Mouse (Mus musculus) left cerebral cortex, adult 18-20 months (tissue): ENCODE data around the gene Gan. TPM values are rescaled to one million over a fixed set of nuclear protein-coding genes. Genes with fewer than 3 reads are reported as not detected.

Source experiments
- DNase-seq, 2 experiments: peaks; one replicate each; pipeline ENCODE4 v3.0.0; 2021 to 2022; ENCODE audit warnings: low spot score in 2 of 2, mixed read lengths in 1 of 2
- total RNA-seq, 2 experiments: library from RNA; stranded (reverse); gene quantifications; 2 replicates each; pipeline ENCODE4 v1.2.3; 2021

Gene Gan
- total RNA-seq, 2 experiments from 2014 or later = 17.9 to 18.4 TPM

- DNase-seq = peak; percentile 33 to 48
These were observed 40.4 kb downstream of the Gan start for GRCm38 (mm10) chr8:117198141-117198935.

- no peak for DNase-seq
These were observed 41.7 kb downstream of the Gan start for GRCm38 (mm10) chr8:117199658-117200057.

- DNase-seq = no peak
These were observed 42.4 kb downstream of the Gan start for GRCm38 (mm10) chr8:117200346-117200745.

DNA sequence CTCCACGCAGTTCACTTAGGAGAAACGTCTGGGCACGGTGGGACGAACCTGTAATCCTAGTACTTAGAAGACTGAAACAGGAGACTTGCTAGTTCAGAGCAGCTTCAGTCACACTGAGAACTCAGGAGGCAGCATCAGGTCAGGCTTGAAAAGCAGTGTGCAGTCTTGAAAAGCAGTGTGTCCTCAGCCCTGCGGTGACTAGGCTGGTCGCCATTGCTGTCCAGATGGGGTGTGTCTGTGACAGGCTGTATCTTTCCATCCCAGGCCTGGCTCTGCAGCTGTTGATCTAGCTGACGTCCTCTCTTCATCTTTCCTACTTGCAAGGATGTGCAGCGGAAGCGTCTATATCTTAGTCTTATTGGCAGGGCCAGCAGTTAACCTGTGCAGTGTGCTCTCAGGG is 42.9 kb downstream of the Gan start:
- DNase-seq = no peak

GRCm38 (mm10) chr8:117201221-117202017 is 43.5 kb downstream of the Gan start:
- DNase-seq = no peak

- DNase-seq = no peak
These were observed 45.1 kb downstream of the Gan start for GRCm38 (mm10) chr8:117203085-117203484.

- no peak for DNase-seq
These were observed 47.9 kb downstream of the Gan start for GRCm38 (mm10) chr8:117205884-117206283.

- no peak for DNase-seq
These were observed 48.7 kb downstream of the Gan start for GRCm38 (mm10) chr8:117206636-117207035.

DNA sequence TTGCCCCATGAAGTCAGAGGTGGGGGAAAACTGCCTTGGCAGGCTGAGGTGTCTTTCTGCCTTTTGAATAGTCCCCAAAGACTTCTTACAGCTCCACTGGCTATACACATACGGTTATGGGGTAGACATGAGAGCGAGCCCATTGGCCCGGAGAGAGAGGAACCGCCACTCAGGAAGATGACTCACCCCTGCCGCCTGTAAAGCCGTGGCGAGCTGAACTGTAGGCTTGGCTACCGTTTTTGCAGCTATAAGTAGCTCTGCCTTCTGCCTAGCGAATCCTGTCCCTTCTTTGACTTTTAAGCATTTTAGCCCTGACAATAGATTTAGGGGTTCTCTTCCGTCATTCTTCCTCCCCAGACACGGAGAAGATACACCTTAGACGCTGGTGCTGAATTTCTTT is 51.2 kb downstream of the Gan start:
- DNase-seq = no peak

DNA sequence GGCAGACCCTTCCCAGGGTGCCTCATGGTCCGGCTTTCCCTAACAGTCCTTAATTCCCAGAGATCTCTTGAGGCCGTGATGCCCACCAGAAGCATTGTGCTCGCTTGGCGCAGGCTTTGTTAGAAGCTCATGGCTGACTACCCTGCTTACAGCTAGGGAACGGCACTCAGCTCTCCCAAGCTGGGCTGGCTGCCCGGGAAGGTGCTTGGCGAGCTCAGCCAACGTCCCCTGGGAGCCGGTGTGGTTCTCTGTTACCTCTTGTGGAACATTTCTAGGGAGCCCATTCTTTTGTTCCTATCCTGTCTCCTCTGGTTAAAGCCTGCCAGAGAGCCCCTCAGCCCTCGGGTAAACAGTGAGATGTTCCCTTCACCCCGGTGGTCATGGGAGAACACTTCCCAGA is 54.2 kb downstream of the Gan start:
- DNase-seq = no peak

- DNase-seq = no peak
These were observed 59.8 kb downstream of the Gan start for GRCm38 (mm10) chr8:117217724-117218123.

GRCm38 (mm10) chr8:117222396-117222795 is 64.5 kb downstream of the Gan start:
- DNase-seq = no peak

DNA sequence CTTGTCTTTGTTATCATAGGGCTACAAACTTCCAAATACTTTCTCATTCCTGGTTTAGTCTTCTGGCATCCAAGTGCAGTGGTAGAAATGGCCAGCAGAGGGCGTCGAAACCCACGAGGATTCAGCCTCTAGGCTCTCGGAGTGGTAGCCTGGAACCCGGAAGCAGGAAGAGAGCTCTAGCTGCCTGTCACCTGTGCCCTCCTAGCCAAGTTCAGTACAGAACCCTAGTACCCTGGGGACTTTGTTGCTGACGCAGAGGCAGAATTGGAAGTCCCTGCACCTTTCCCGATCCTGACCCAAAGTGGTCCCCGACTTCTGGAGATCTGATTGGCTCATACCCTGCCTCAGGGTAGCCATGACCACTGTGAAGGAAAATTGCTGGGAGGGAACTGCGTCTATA is 66.7 kb downstream of the Gan start:
- peak; percentile 89 to 95 for DNase-seq

DNA sequence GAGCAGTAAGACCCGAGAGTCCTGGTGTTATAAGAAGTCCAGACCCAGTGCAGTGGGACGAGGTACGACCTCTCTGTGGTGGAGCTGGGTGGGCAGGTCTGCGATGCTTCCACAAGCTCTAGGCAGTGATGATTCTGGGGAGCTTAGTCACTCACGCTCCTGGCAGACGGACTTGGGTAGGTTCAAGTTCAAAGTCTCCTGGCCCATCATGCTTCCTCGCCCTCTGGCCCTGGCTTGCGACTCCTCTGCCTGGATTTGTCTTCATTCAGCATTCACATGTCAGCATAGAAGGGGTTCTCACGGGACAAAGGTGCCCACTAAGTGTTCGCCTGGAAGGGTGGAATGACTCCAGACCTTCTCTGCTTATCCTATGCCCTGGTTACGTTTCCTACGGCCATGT is 68.4 kb downstream of the Gan start:
- DNase-seq = no peak

GRCm38 (mm10) chr8:117227339-117227738 is 69.4 kb downstream of the Gan start:
- DNase-seq = no peak

- no peak for DNase-seq
These were observed 75.3 kb downstream of the Gan start for GRCm38 (mm10) chr8:117233199-117233598.

- DNase-seq = no peak
These were observed 78.6 kb downstream of the Gan start for GRCm38 (mm10) chr8:117236531-117236930.

- no peak for DNase-seq
These were observed 82.4 kb downstream of the Gan start for GRCm38 (mm10) chr8:117240326-117240725.

DNA sequence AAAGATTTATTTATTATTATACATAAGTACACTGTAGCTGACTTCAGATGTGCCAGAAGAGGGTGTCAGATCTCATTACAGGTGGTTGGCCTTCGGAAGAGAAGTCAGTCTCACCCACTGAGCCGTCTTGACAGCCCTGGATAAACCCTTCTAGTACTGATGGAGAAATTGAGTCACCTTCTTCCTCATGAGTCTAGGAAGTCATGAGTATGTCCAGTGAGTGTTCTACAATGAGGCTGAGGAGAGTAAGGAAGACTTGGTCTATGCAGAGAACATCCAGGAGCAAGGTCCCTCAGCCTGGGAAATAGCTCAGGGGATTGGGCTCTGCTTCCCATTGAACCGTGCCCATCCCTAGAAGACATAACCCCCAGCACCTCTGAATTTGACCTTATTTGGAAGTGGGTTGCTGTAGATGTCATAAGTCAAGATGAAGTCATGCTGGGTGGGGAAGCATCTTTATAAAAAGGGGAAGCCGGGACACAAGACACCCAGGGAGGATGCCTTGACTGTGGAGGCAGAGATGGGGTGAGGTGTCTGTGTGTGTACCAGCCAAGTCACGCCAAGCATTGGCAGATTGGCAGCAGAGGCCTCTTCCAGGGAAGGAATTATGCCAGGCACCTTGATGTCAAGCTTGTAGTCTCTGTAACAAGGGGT is 83.0 kb downstream of the Gan start:
- DNase-seq = no peak

DNA sequence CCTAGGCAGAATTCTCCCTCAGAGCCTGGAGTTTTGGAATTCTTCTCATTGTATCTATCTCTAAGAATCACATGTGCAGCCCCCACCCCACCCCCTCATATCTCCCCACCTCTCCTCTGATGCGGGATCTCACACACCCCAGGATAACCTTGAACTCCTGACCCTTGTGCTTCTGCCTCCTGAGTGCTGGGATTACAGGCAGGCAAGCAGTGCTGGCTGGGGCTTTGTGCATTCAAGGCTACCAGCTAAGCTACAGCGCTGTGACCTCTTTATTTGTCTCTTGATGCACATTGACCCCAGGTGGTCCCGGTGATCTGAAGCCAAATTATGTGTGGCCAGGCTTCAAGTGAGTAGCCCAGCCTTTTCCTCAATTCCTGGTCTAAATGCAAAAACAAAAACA is 83.9 kb downstream of the Gan start:
- no peak for DNase-seq

GRCm38 (mm10) chr8:117242286-117242685 is 84.4 kb downstream of the Gan start:
- no peak for DNase-seq

DNA sequence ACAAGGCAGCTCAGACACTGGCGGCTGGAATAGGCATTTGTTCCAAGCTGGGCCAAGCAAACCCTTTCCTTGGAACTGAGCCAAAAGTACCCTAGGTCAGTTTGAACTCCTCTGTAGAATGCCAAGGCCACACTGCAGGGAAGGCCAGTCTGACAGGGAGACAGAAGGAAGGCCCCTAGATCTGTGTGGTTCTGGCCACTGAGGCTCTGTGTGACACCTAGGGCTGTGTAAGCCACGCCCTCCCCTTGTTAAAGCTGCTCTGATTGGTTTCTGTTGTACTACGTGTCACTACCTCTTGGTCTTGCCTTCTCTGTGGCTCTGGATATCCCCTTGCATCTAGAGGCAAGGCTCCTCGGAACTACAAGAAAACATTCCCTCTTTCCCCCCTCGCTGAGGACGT is 86.7 kb downstream of the Gan start:
- DNase-seq = no peak
